7 mouse cellular contexts compared by ENCODE assay signal in genomic region chr5:64505835-64506600, GRCm38 (mm10).
A peak's percentile ranks its signal among the peaks of the same experiment; 100 is the strongest.
DNase-seq lines count a peak whose midpoint lies in the region; ATAC-seq lines count a peak whose summit lies in the region.

No protein-coding gene starts in this region.

- H3K9me3 ChIP-seq in embryonic facial prominence, embryonic 10.5 days, result no peaks in the 10 kb centered on the region
- no peaks in the 10 kb centered on the region for H3K9me3 ChIP-seq in limb, embryonic 12.5 days
- H3K9me3 ChIP-seq in midbrain, embryonic 14.5 days (ENCODE audit: control insufficient read depth, low read length), result no peaks in the 10 kb centered on the region

- H3K4me3 ChIP-seq in embryonic facial prominence, embryonic 10.5 days, result peak overlapping the region; percentile 50
- peak overlapping the region; percentile 22 for H3K4me3 ChIP-seq in limb, embryonic 12.5 days (replicated peaks)
- peak overlapping the region; percentile 28 for H3K4me3 ChIP-seq in midbrain, embryonic 14.5 days (replicated peaks; ENCODE audit: low read depth, low read length)

- no peak overlapping the region for H3K9ac ChIP-seq in limb, embryonic 12.5 days (replicated peaks)
- no peak overlapping the region for H3K9ac ChIP-seq in midbrain, embryonic 14.5 days (replicated peaks; ENCODE audit: low read length)

- H3K27me3 ChIP-seq in embryonic facial prominence, embryonic 10.5 days (replicated peaks; ENCODE audit: low read depth, poor library complexity, severe bottlenecking), result peaks cover 7% of the 10 kb centered on the region; the same call in 1 of the 2 replicates
- no peaks in the 10 kb centered on the region for H3K27me3 ChIP-seq in limb, embryonic 12.5 days
- no peaks in the 10 kb centered on the region for H3K27me3 ChIP-seq in midbrain, embryonic 14.5 days (ENCODE audit: control insufficient read depth, insufficient read depth, low read length)

- DNase-seq in adrenal gland, postnatal 10 days, result peak; percentile 93
- DNase-seq in embryonic facial prominence, embryonic 10.5 days (ENCODE audit: low spot score), result peak; percentile 92
- peak; percentile 97 for DNase-seq in heart, adult 11 months
- DNase-seq in kidney, adult 18-20 months, result peak; percentile 90
- peak; percentile 86 for DNase-seq in midbrain, embryonic 14.5 days
- DNase-seq in spleen, adult 18-20 months, result peak; percentile 75 to 92

- peak overlapping the region; percentile 85 for H3K27ac ChIP-seq in embryonic facial prominence, embryonic 10.5 days (replicated peaks)
- peak overlapping the region; percentile 73 for H3K27ac ChIP-seq in limb, embryonic 12.5 days
- H3K27ac ChIP-seq in midbrain, embryonic 14.5 days (replicated peaks; ENCODE audit: low read depth, low read length), result no peak overlapping the region

- WGBS in embryonic facial prominence, embryonic 10.5 days, result 3% methylated on average over 15 of the region's 15 CpGs
- WGBS in limb, embryonic 12.5 days, result 2% methylated on average over 15 of the region's 15 CpGs
- 2% methylated on average over 15 of the region's 15 CpGs for WGBS in midbrain, embryonic 14.5 days

- ATAC-seq in limb, embryonic 12.5 days (ENCODE audit: insufficient number of reproducible peaks, insufficient read depth, low FRiP score, low TSS enrichment, low read depth), result no peak
- ATAC-seq in midbrain, embryonic 14.5 days (ENCODE audit: low FRiP score, low TSS enrichment), result peak; percentile 74

- H3K4me1 ChIP-seq in embryonic facial prominence, embryonic 10.5 days, result peaks cover 39% of the 10 kb centered on the region
- H3K4me1 ChIP-seq in limb, embryonic 12.5 days (replicated peaks), result peaks cover 35% of the 10 kb centered on the region
- peaks cover 6% of the 10 kb centered on the region; the same call in 1 of the 2 replicates for H3K4me1 ChIP-seq in midbrain, embryonic 14.5 days (ENCODE audit: control insufficient read depth, insufficient read depth, low read length)

- peak overlapping the region; percentile 57 for H3K4me2 ChIP-seq in limb, embryonic 12.5 days
- H3K4me2 ChIP-seq in midbrain, embryonic 14.5 days (ENCODE audit: low read length), result peak overlapping the region; percentile 49

- H3K36me3 ChIP-seq in embryonic facial prominence, embryonic 10.5 days (replicated peaks), result no peaks in the 10 kb centered on the region
- no peaks in the 10 kb centered on the region for H3K36me3 ChIP-seq in limb, embryonic 12.5 days
- H3K36me3 ChIP-seq in midbrain, embryonic 14.5 days (ENCODE audit: control insufficient read depth, insufficient read depth, low read length), result no peaks in the 10 kb centered on the region
